Mouse (Mus musculus): ENCODE measurements around the gene Olfr686.

The Olfr686 gene

DNA sequence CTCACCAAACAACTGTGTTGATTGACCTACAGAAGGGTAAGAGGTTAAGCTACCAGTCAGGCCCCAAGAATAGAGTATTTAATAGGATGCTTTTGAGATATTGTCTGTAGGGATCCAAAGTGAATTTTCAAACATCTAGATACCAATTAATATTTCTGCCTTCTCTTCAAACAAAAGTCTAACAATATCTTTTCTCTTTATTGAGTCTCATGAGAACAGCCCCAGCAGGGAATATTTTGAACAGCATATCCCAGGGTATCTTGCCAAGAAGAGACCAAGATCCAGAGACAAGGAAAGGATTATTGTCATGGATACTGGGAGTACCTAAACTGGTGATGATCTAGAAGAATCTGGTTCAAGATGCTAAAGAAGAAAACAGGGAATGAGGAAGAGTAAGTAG is at the start of gene Olfr686:
Gene Olfr686, minus strand, starts transcription at position 101 of the 400 bp plus-strand sequence.
- in situ Hi-C loops (cut with MboI, MseI): no loop called here

DNA sequence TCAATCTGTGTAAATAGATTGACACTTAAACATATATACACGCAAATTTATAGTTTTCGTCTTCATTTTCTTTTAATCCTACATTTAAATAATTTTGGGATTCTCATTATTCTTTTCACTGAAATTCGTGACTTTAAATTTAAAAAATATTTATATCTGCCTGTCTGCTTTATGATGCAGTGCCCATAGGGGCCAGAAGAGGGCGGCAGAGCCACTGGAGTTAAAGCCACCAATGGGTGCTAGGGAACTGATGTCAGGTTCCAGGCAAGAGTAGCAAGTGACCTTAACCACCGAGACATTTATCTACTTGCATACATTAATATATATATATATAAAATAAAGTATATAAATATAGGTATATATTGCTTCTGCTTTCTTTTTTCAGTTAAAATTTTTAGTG is 49.4 kb upstream of the Olfr686 start:
- in situ Hi-C loops (cut with MboI, MseI): loop anchor here (10.0 kb wide), 1 partner anchor 258 kb away; no protein-coding TSS in a partner anchor

DNA sequence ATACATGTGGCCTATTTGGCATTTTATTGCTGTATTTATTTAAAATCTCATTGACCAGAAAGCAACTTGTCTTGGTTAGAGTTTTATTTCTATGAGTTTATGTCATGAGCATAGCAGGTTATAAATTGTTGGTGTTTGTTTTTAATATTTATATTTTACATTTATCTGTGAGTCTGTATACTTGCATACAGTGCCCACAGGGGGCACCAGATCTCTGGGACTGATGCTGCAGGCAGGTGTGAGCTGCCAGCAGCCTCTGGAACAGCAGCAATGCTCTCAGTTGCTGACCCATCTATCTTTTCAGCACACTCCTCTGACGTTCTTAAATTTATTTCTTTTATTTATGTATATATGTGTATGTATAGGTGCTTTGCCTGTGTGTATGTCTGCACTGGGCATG is 40.9 kb upstream of the Olfr686 start:
- in situ Hi-C loops (cut with MboI, MseI): no loop called here

DNA sequence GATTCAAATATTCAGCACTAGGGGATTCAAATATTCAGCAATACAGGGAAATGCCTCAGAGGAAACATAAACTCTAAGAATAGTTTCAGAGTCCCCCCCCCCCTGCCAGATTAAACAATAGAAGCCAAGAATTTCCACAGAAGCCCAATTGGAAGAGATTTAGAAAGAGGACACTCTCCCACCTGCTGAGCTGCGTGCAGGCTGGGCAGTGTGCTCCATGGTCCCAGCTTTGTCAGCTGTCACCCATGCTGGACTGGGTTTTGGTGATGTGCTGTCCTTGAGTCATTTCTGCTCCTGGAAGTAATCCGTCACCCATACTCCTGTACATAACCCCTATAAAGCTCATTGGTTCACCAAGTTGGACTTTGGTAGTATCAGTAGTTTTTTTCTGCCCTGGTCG is 40.4 kb upstream of the Olfr686 start:
- in situ Hi-C loops (cut with MboI, MseI): no loop called here

DNA sequence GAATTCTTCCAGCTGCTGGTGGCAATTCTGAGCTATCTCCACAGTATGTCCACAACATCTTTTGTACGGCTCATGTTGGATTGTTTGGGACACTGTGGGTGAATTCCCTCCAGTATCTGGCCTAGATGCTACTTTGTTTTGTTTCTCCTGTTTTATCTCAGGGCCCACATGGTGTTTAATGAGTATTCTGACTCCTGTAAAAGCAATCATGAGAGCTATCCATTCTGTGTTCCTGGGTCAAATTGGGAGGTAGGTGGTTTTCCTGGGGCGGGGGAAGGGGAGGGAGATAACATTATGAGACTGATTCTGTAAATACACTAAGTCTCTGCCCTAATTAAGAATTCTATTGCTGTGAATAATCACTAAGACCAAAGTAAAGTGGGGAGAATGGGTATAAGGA is 22.1 kb upstream of the Olfr686 start:
- in situ Hi-C loops (cut with MboI, MseI): no loop called here

DNA sequence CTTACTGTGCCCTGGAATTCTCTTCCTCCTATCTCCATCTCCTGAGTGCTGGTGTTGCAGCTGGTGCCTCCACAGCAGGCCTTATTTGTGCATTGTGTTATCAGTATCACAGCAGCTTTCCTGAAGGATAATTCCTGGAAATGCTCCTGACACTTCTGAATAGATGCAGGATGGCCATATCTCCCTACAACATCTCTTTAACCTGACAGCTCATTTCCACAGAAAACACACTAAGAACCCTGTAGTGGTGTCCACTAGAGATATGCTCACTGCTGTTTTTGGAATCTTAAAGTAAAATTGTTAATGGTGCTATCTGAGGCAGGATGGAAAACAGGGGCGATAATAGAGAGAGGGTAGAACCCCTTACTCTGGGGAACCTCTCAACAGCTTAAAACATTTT is 20.9 kb upstream of the Olfr686 start:
- in situ Hi-C loops (cut with MboI, MseI): no loop called here

DNA sequence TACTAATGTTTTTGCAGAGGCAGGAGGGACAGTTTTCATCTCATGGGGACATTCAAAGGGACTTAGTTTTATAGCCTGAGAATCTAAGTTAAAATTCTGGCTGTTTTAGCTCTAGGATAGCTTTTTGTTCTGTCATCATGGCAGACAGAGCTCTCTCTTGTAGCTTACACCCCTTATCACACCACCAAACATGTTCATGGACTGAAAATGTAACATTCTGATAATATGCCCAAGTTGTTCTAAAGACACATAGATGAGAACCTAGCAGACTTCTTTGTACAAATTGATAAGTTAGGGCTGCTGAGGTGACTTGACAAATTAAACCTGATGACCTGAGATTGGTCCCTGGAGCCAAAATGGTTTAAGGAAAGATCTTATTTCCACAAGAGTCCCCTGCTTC is 19.4 kb upstream of the Olfr686 start:
- in situ Hi-C loops (cut with MboI, MseI): no loop called here

DNA sequence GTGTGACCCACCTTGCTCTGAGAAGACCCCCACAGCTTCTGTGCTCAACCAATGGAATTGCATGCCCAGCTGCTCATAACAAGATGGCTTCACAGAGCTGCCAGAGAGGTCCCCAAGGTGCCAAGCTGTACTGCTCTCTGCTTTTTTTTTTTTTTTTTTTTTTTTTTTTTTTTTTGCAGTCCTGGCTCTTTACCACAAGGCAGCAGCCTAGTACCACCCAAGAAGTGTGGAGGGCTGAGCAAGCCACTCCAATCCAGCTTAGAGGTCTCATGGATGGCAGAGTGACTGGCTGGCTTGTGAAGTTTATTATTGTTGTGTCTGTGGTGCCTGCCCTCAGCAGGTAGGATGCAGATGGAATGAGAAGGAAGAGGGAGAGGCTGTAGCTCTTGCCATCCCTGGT is 18.8 kb upstream of the Olfr686 start:
- in situ Hi-C loops (cut with MboI, MseI): no loop called here

DNA sequence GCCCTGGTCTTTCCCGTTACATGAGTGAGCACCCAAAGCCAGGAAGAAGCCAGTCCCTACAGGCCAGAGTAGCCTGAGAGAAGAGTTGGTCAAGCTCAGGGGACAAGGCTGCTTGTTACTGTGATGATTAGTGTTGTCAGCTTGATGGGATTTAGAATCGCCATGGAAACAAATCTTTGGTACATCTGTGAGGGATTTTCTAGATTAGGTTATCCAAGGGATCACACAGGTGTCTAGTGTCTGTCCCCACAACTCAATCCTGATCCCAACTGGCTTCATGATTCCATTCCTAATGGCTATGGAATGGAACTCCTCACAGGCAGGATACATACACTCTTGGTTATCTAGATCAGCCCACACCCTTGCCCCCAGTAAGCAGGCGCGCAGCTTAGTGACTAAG is 11.0 kb upstream of the Olfr686 start:
- in situ Hi-C loops (cut with MboI, MseI): no loop called here

DNA sequence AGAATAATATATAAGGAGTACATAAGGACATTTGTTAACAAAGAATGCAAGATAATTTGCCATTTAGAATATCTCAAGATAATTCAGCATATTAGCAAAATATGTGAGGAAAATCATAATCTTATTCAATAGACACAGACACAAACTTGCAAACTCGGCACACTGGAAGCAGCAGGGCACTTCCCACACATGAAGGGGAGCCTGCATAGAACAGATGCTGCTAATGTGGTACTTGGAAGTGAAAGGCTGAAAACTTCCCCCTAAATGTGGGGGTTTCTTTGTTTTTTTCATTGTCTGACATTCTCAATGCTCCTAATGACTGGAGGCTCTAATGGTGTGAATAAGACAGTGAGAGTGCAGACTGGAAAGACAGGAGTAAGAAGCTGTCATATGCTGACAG is 7.5 kb upstream of the Olfr686 start:
- in situ Hi-C loops (cut with MboI, MseI): no loop called here

DNA sequence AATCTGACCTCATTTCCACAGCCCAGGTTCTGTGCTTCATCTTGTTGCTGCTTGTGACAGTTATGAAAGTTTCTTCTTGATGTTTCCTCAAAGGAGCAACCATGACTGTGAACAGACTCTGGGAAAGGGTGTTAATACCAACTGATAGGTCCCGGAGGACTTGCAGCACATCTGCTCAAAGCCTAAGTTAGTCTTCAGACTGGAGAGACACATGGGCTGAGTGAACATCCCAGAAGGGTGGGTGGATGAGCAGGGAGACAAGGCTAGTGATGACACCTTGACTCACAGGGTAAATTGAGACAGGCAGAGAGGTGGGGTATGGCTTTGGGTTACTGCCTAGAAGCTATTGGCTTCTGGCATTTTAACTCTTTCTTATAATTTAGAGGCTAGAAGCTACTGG is 21.4 kb downstream of the Olfr686 start, which contains the start of gene Olfr685:
Gene Olfr685, minus strand, starts transcription at position 101 of the 400 bp plus-strand sequence.
- in situ Hi-C loops (cut with MboI, MseI): no loop called here

DNA sequence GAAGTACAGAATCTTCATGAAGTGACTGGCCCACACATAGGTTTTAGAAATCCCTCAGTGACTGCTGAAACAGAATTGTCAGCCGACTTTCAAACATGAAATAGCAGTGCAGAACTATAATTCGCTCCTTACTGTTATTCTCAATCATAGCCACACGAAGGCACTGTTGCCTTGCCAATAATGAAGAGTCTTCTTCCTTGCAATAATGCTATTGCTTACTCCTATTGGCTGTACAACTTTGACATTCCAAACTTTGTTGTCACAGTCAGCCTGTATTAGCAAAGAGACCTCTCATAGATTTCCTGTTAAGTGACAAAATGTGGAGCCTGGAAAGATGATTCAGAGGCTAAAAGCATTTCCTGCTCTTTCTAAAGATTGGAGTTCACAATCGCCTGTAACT is 36.5 kb downstream of the Olfr686 start:
- in situ Hi-C loops (cut with MboI, MseI): no loop called here

DNA sequence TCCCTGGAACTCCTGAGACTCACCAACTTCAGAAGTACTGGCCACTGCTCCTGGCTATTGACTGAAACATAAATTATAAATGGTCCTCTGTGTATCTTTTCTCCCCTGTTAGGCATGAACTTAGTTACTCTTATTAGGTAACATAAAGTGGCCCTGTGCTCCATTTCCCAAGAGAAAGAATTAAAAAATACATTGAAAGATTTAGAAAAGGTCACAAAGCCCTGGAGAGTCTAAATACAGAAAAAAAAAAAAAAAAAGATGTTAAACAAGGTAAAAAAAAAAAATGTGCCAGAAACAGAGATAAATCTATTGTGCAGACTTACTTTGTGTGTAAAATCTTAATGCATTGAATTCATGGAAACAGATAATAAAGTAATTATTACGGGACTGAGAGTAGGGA is 43.7 kb downstream of the Olfr686 start, which contains the start of gene Olfr684:
Gene Olfr684, minus strand, starts transcription at position 101 of the 400 bp plus-strand sequence.
- in situ Hi-C loops (cut with MboI, MseI): no loop called here

All from T-helper 2 cell (primary cell).